Mouse (Mus musculus) cerebellum, adult 2 months (tissue): Measurements from ENCODE around the gene Thoc7.

Experiments
- CTCF ChIP-seq: fragments of 200-500 bp; IDR thresholded peaks from 2 replicates; pipeline ENCODE4 v1.5.1; 2011; ENCODE audit warnings: low read depth, mild to moderate bottlenecking, control low read depth, low read length, moderate library complexity, borderline replicate concordance; ENCODE audit not compliant: insufficient read depth
- POLR2A ChIP-seq: fragments of 200-500 bp; IDR thresholded peaks from 2 replicates; pipeline ENCODE4 v1.6.1; 2011; ENCODE audit warnings: low read length, control low read depth, borderline replicate concordance; ENCODE audit not compliant: insufficient read depth

- TF ChIP-seq CTCF = no peak
- no peak for TF ChIP-seq POLR2A
These were observed 41.1 kb upstream of the Thoc7 start for GRCm38 (mm10) chr14:14002771-14003170.
